Mouse (Mus musculus) kidney, adult 10 weeks (tissue): ENCODE measurements around the gene Serac1. TPM values are rescaled to one million over a fixed set of nuclear protein-coding genes. Genes with fewer than 3 reads are reported as not detected.

Source experiments
- polyA plus RNA-seq: library from polyadenylated mRNA; stranded (reverse); fragments of 350-450 nt; fragmentation: Illumina TruSeq; extraction: RNeasy Lipid Tissue Mini Kit (QIAGEN cat#74804); gene quantifications from one replicate; pipeline ENCODE4 v1.2.3, GENCODE M21; 2014; ENCODE audit warnings: low read depth, low replicate concordance

Gene Serac1
- polyA plus RNA-seq = 5.2 TPM

DNA sequence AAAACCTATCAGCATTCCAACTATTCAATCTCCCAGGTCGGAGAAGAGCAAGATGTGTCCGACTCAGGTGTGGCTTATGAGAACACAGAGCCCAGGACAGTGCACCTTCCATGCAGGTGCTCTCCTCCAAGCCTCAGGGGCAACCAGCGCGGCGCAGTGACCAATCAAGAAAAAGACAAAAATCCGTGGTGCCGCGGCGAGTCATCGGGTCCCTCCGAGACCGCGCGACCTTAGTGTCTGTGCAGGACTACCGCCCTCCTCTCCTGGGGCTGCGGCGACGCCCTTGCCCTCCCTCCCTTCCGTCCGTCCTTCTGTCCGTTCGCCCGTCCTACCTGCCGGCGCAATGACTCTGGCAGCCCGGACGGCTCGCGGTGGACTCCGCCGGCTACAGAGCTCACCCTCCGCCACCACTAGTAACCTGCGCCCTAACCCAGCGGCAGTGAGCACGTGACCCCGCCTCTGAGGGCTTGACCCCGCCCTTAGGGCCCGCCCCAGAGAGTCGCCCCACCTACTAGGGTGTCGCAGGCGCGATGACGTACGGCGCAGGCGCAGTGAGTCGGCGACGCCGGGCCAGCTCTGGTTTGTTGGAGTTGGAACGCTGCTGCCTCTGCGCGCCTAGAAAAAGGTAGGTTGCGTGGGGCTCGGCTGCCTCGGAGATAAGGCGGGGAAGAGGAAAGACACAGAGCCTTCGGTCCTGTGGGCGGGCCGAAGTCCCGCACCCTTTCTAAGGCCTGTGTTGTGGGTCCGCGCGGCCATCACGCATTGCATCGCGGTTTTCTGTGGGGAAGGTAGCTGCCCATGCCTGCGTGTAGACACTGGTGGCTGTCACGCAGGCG lies at the start of gene Serac1, which contains the start of gene Gtf2h5:
Gene Serac1 (minus strand): TSS at position 455 of the 836 bp plus-strand sequence.
Gene Gtf2h5 (plus strand): TSS at position 500 of the 836 bp plus-strand sequence.

GRCm38 (mm10) chr17:6106361-6107014 lies 26.9 kb upstream of the Serac1 start, which contains the start of gene Tulp4:
TSS of gene Tulp4 (plus strand) at chr17:6106437.

Other genes with a start within 250 kb of the Serac1 start
- 79.2 TPM for gene Snx9, start 238.4 kb downstream of the Serac1 start, polyA plus RNA-seq
- gene Synj2, start 138.5 kb downstream of the Serac1 start, polyA plus RNA-seq = 1.1 TPM
- gene Gtf2h5, start within 50 bp of the Serac1 start, polyA plus RNA-seq = 33.4 TPM
- 61.9 TPM for gene Tulp4, start 26.7 kb upstream of the Serac1 start, polyA plus RNA-seq
- gene Tmem181a, start 177.1 kb upstream of the Serac1 start, polyA plus RNA-seq = 4.7 TPM
- 0.85 TPM for gene Dynlt1a, start 237.8 kb upstream of the Serac1 start, polyA plus RNA-seq